Mouse (Mus musculus) intestine, embryonic 14.5 days (tissue): ENCODE measurements at regions not wholly inside any gene's neighbourhood (a gene's known extent, or its start where the extent isn't known, plus 50 kb on each side); places are given as distances from the start of the nearest gene placed in this dataset.

Experiments
- ATAC-seq: fragments of 200-750 bp; cut with Nextera tagmentation; replicated peaks from 2 replicates; pipeline ENCODE4 v1.8.0; 2017; ENCODE audit warnings: low read depth, moderate number of reproducible peaks, moderate TSS enrichment, moderate library complexity; ENCODE audit not compliant: low FRiP score, low TSS enrichment
- DNase-seq: peaks from one replicate; pipeline ENCODE4 v3.0.0-alpha.2; 2018; ENCODE audit warnings: low spot score
- H3K27ac ChIP-seq: fragments of 300-500 bp; sonication (generic); 2 replicates; pipeline ENCODE4 v1.5.1; 2014; ENCODE audit warnings: low read depth, mild to moderate bottlenecking, control low read depth
- H3K27me3 ChIP-seq: fragments of 300-500 bp; sonication (generic); replicated peaks from 2 replicates; pipeline ENCODE4 v1.6.1; 2014; ENCODE audit warnings: low read length, control low read depth; ENCODE audit not compliant: control insufficient read depth, insufficient read depth
- H3K36me3 ChIP-seq: fragments of 300-500 bp; sonication (generic); 2 replicates; pipeline ENCODE4 v1.6.1; 2014; ENCODE audit warnings: low read length, control low read depth; ENCODE audit not compliant: control insufficient read depth, insufficient read depth
- H3K4me1 ChIP-seq: fragments of 300-500 bp; sonication (generic); replicated peaks from 2 replicates; pipeline ENCODE4 v1.6.1; 2014; ENCODE audit warnings: low read length, control low read depth, mixed read lengths; ENCODE audit not compliant: control insufficient read depth, insufficient read depth
- H3K4me2 ChIP-seq: fragments of 300-500 bp; sonication (generic); 2 replicates; pipeline ENCODE4 v1.6.1; 2014; ENCODE audit warnings: low read length
- H3K4me3 ChIP-seq: fragments of 300-500 bp; sonication (generic); 2 replicates; pipeline ENCODE4 v1.5.1; 2014; ENCODE audit warnings: low read depth, low read length, control low read depth, mixed read lengths
- H3K9ac ChIP-seq: fragments of 300-500 bp; sonication (generic); 2 replicates; pipeline ENCODE4 v1.6.1; 2014; ENCODE audit warnings: mild to moderate bottlenecking, low read length
- H3K9me3 ChIP-seq: fragments of 300-500 bp; sonication (generic); 2 replicates; pipeline ENCODE4 v1.6.1; 2016; ENCODE audit warnings: low read length, control low read depth; ENCODE audit not compliant: control insufficient read depth
- WGBS: fragments of 180-500 bp; shearing (Covaris S2); extraction: QIAGEN DNeasy Blood & Tissue Kit; methylation state at CpG from one replicate; pipeline ENCODE4 v1.1.7; 2014; 5-methylcytosine and 5-hydroxymethylcytosine counted together

DNA sequence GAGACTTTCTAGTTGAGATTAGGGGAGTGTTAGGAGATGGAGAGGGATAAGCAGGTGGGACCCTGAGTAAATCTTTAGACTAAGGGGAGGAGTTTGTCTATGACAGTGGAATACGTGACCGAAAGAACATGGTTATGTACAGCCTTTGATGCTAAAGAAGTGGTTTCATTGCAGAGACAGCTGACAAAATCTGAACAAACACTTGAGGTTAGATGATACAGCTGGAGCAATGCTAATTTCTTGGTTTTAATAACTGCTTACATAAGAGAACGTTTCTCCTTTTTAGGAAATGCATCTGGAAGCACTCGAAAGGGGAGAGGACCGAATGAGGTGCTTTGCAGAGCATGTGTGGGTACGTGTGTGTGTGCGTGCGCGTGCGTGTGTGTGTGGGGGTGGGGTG lies 100.8 kb upstream of the Psmd7 start:
- ATAC-seq = no peak
- Histone ChIP-seq H3K9ac (no peak overlapping the region), H3K4me1 (no peaks in the 10 kb centered on the region; the same call in 1 of the 2 replicates), H3K36me3 (no peaks in the 10 kb centered on the region), H3K27ac (peak overlapping the region; percentile 40; the same call in 1 of the 2 replicates), H3K27me3 (no peaks in the 10 kb centered on the region), H3K4me2 (no peak overlapping the region), H3K4me3 (no peak overlapping the region), H3K9me3 (no peaks in the 10 kb centered on the region)
- DNase-seq = no peak
- 55% methylated on average over 10 of the region's 10 CpGs for WGBS

DNA sequence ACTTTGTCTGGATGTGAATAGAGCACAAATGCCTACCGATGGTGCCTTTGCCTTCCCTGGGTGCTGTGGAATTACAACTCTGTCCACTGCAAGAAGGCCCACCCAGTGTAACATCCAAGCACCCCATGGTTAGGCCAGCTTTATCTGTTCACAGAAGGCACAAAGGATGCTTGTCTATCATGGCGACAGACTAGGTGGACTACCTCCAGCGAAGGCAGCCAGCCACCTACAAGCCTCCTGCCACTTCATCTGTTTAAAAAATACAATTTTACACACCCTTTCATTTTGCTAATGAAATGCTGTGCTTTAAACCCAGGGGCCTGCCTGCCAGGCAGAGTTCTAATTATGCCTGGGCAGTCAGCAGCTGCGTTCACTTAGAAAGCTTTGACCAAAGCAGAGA lies 103.0 kb upstream of the Psmd7 start:
- no peak overlapping the region for H3K9ac ChIP-seq
- DNase-seq = no peak
- peaks cover 3% of the 10 kb centered on the region; the same call in 1 of the 2 replicates for H3K4me1 ChIP-seq
- H3K27me3 ChIP-seq = no peaks in the 10 kb centered on the region
- no peaks in the 10 kb centered on the region for H3K9me3 ChIP-seq
- no peak for ATAC-seq
- 92% methylated on average over 4 of the region's 4 CpGs for WGBS
- H3K36me3 ChIP-seq = no peaks in the 10 kb centered on the region
- H3K4me3 ChIP-seq = no peak overlapping the region
- H3K4me2 ChIP-seq = no peak overlapping the region
- H3K27ac ChIP-seq = no peak overlapping the region

DNA sequence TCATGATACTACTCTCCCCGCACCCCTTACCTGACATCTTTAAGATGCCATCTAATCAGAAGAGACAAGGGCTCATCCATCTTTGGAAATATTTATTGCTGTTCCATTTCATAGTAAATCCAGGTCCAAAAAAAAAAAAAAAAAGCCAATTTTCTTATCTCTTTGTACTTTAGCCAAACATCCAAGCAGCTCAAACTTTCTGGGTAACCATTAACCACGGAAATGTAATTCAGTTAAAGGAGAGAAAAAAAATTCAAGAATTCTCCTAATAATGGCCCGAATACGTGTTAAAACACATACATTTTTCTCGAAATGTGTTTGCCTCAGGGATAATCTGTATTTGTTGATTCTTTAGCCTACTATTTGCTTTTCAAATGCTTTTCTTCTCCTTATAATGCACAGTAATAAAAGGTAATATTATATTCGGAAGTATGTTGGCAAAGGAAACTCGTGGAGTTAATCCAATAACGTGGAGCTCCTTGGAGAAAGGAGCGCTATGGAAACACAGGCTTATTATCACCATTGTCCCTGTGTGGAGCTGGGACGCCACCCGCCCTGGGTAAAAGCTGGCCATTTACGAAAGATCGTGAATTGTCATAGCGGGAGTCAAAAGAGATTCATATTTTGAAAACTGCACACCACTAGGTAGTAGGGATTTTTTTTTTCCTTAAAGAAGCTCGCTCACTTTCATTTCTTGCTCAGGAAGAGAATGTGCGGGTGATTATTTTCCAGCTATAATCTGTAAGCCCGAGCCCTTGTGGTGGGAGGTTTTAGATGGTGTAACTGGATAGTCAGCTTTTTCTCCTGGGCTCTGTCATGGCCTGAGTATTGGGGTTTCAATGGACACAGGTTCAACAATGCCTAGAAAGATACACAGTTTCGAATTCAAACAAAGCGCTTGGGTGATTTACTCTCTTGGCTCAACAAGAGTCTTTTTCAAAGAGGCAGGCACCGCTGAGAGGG lies 108.4 kb upstream of the Psmd7 start:
- H3K4me2 ChIP-seq = peak overlapping the region; percentile 34
- H3K36me3 ChIP-seq = no peaks in the 10 kb centered on the region
- peak overlapping the region; percentile 77 for H3K27ac ChIP-seq
- 0 out of 2 replicates have a peak, but pooled peaks cover 3% of the 10 kb centered on the region for H3K4me1 ChIP-seq
- no peak overlapping the region for H3K9ac ChIP-seq
- no peak overlapping the region for H3K4me3 ChIP-seq
- no peaks in the 10 kb centered on the region for H3K9me3 ChIP-seq
- WGBS = 68% methylated on average over 20 of the region's 20 CpGs
- H3K27me3 ChIP-seq = no peaks in the 10 kb centered on the region
- no peak for DNase-seq
- no peak for ATAC-seq

DNA sequence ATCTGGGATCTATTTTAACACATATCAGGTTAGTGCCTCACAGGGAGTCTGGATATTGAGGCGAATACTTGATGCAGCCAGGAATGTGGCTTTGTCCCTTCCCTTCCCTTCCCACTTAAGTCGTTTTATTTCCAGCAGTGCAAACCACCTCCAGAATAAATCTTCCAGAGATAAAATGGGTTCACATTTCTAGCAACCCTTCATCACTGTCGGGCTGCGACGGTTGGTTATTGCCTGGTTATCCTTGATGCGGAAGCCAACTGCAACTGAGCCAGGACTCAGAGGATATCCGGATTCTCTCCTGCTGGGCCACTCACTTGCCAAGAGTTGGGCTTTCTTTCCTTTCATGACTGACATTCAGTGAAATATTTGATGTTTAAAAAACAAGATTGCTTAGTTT lies 111.0 kb upstream of the Psmd7 start:
- Histone ChIP-seq H3K9me3 (no peaks in the 10 kb centered on the region), H3K4me2 (no peak overlapping the region), H3K4me3 (no peak overlapping the region), H3K27me3 (no peaks in the 10 kb centered on the region), H3K36me3 (no peaks in the 10 kb centered on the region), H3K9ac (no peak overlapping the region), H3K27ac (no peak overlapping the region), H3K4me1 (0 out of 2 replicates have a peak, but pooled peaks cover 3% of the 10 kb centered on the region)
- WGBS = 53% methylated on average over 7 of the region's 7 CpGs
- ATAC-seq = no peak
- DNase-seq = no peak

DNA sequence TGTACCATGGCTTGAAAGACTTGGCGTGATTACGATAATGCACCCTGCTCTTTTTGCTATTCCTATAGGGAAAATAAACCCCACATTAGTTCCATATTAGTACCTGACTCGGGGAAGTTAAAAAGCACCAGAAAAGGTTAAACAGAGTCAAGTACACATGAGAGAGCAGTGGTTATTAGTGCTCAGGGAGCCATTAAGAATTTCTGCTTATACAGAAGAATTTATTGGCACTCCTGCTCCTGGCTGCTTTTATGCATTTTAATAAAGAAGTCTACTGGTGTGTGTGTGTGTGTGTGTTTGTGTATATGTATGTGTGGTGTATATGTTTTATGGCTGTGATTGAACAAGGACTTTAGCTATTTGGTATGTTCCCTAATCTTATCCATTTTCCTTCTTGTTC lies 111.5 kb upstream of the Psmd7 start:
- Histone ChIP-seq H3K9me3 (no peaks in the 10 kb centered on the region), H3K4me2 (no peak overlapping the region), H3K4me3 (no peak overlapping the region), H3K27me3 (no peaks in the 10 kb centered on the region), H3K9ac (no peak overlapping the region), H3K4me1 (0 out of 2 replicates have a peak, but pooled peaks cover 3% of the 10 kb centered on the region), H3K36me3 (no peaks in the 10 kb centered on the region), H3K27ac (no peak overlapping the region)
- WGBS = 75% methylated on average over 3 of the region's 3 CpGs
- DNase-seq (no peak), ATAC-seq (no peak)

DNA sequence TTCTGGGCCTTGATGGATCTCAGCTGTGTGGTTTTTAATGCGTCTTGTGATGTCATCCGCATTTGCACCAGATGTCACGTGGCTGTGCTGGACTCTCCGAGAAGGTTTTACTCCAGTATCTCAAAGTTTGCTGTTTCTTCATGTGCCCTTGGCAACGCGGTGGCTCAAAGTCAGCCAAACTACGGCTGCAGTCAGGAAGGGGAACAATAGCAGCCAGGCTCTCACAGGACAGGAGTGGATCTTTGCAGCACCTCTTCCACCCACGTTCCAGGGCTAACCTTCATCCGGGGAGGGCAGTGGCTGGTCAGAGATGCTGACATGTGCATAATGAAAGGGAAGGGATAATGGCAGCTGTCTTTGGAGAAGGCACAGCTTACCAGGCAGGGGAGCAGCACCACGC lies 127.6 kb upstream of the Psmd7 start:
- no peak overlapping the region for H3K27ac ChIP-seq
- H3K4me1 ChIP-seq = no peaks in the 10 kb centered on the region
- no peak overlapping the region for H3K4me3 ChIP-seq
- H3K9me3 ChIP-seq = no peaks in the 10 kb centered on the region
- DNase-seq (no peak), ATAC-seq (no peak)
- H3K36me3 ChIP-seq = no peaks in the 10 kb centered on the region
- no peaks in the 10 kb centered on the region for H3K27me3 ChIP-seq
- H3K9ac ChIP-seq = no peak overlapping the region
- WGBS = 83% methylated on average over 10 of the region's 10 CpGs
- no peak overlapping the region for H3K4me2 ChIP-seq

DNA sequence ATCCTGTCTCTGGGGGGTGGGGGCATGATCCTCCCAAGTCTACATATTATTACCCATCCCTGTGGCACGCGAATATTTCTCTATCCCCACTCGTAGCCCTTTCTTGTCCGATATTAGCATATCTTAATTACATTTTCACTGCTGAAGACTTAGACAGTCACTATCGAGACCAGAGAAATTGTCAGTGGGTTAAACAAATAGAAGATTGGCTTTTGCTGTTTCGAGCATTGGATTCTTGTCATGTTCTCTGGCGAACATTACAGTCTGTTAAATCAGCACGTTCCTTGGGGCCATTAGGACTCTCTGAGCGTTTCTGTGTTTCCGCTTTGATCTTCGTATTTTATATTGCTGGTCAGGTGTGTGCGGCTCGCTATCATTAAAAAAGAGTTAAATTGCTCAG lies 129.6 kb upstream of the Psmd7 start:
- ATAC-seq (no peak), DNase-seq (no peak)
- no peaks in the 10 kb centered on the region for H3K27me3 ChIP-seq
- no peaks in the 10 kb centered on the region for H3K9me3 ChIP-seq
- H3K4me2 ChIP-seq = no peak overlapping the region
- no peak overlapping the region for H3K4me3 ChIP-seq
- no peaks in the 10 kb centered on the region for H3K36me3 ChIP-seq
- WGBS = 91% methylated on average over 13 of the region's 13 CpGs
- H3K9ac ChIP-seq = no peak overlapping the region
- no peaks in the 10 kb centered on the region for H3K4me1 ChIP-seq
- H3K27ac ChIP-seq = no peak overlapping the region

DNA sequence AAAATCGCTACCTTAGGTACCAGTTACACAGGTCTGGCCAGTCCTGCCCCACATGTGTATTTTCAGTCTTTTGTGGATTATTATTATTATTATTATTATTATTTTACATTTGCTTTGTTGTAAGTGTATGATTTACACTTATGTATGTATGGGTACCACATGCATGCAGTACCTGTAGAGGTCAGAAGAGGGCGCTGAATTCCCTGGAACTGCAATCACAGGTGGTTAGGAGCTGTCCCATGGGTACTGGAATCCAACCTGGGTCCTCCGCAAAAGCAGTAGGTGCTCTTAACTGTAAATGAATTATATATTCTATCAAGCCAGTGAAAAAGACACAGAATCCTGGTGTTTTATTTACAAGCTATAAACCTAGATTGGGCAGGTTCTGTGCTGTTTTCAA lies 131.4 kb upstream of the Psmd7 start:
- no peaks in the 10 kb centered on the region for H3K9me3 ChIP-seq
- ATAC-seq (no peak), DNase-seq (no peak)
- H3K27me3 ChIP-seq = no peaks in the 10 kb centered on the region
- H3K4me1 ChIP-seq = no peaks in the 10 kb centered on the region
- no peak overlapping the region for H3K4me3 ChIP-seq
- H3K36me3 ChIP-seq = no peaks in the 10 kb centered on the region
- WGBS = 65% methylated on average over 3 of the region's 3 CpGs
- no peak overlapping the region for H3K9ac ChIP-seq
- H3K27ac ChIP-seq = no peak overlapping the region
- H3K4me2 ChIP-seq = no peak overlapping the region

DNA sequence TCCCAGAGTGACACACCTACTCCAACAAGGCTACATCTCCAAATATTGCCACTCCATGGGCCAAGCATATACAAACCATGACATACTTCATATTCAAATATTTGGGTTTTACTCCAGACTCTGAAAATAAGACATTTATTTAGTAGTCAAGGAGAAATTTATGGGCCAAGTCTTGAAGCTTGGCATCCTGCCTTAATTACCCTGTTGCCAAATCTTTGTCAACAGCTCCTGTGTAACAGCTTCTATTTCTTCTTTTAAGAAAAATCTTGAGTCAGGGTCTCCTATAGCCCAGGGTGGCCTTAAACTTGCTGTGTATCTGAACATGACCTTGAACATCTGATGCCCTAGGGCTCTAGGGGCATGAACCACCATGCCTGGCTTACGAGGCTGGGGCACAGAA lies 138.5 kb upstream of the Psmd7 start:
- ATAC-seq (no peak), DNase-seq (no peak)
- Histone ChIP-seq H3K36me3 (no peaks in the 10 kb centered on the region), H3K27ac (no peak overlapping the region), H3K27me3 (no peaks in the 10 kb centered on the region), H3K4me3 (no peak overlapping the region), H3K9me3 (no peaks in the 10 kb centered on the region), H3K4me2 (no peak overlapping the region), H3K4me1 (no peaks in the 10 kb centered on the region), H3K9ac (no peak overlapping the region)
- 94% methylated on average over 1 of the region's 1 CpGs for WGBS
